Mouse (Mus musculus) limb, embryonic 10.5 days (tissue): ENCODE data around the gene Gm10642. TPM values are rescaled to one million over a fixed set of nuclear protein-coding genes. Genes with fewer than 3 reads are reported as not detected.

ENCODE experiments used
- DNase-seq: peaks from one replicate; pipeline ENCODE4 v3.0.0-alpha.2; 2017; ENCODE audit warnings: low spot score
- H3K27ac ChIP-seq: fragments of 300-500 bp; sonication (generic); 2 replicates; pipeline ENCODE4 v1.5.1; 2016; ENCODE audit warnings: mild to moderate bottlenecking
- H3K27me3 ChIP-seq: fragments of 300-500 bp; sonication (generic); 2 replicates; pipeline ENCODE4 v1.6.1; 2016; ENCODE audit warnings: low read depth, mild to moderate bottlenecking; ENCODE audit not compliant: poor library complexity, severe bottlenecking
- H3K36me3 ChIP-seq: fragments of 300-500 bp; sonication (generic); 2 replicates; pipeline ENCODE4 v1.6.1; 2016; ENCODE audit warnings: mild to moderate bottlenecking, moderate library complexity
- H3K4me1 ChIP-seq: fragments of 300-500 bp; sonication (generic); 2 replicates; pipeline ENCODE4 v1.6.1; 2016
- H3K4me3 ChIP-seq: fragments of 300-500 bp; sonication (generic); 2 replicates; pipeline ENCODE4 v1.5.1; 2016; ENCODE audit warnings: mild to moderate bottlenecking, moderate library complexity
- H3K9me3 ChIP-seq: fragments of 300-500 bp; sonication (generic); replicated peaks from 2 replicates; pipeline ENCODE4 v1.6.1; 2016; ENCODE audit warnings: mild to moderate bottlenecking
- WGBS: fragments of 180-500 bp; shearing (Covaris S2); methylation state at CpG from one replicate; pipeline ENCODE4 v1.1.7; 2016; 5-methylcytosine and 5-hydroxymethylcytosine counted together
- polyA plus RNA-seq: library from polyadenylated mRNA; unstranded; fragments of >200 nt; fragmentation: Nextera tagmentation; extraction: Ambion mirVana; gene quantifications from 2 replicates; pipeline ENCODE4 v1.2.1, GENCODE M21; 2016

The Gm10642 gene
- polyA plus RNA-seq, 1 experiment from 2014 or later, result 0.11 TPM

- Histone ChIP-seq H3K27ac (no peak overlapping the region), H3K4me1 (peaks cover 13% of the 10 kb centered on the region), H3K27me3 (peaks cover 14% of the 10 kb centered on the region; the same call in 1 of the 2 replicates), H3K36me3 (no peaks in the 10 kb centered on the region), H3K9me3 (no peaks in the 10 kb centered on the region), H3K4me3 (no peak overlapping the region)
- 72% methylated on average over 2 of the region's 2 CpGs for WGBS
- no peak for DNase-seq
These were observed 2.2 kb downstream of the Gm10642 start for GRCm38 (mm10) chr9:70658266-70658665.

DNA sequence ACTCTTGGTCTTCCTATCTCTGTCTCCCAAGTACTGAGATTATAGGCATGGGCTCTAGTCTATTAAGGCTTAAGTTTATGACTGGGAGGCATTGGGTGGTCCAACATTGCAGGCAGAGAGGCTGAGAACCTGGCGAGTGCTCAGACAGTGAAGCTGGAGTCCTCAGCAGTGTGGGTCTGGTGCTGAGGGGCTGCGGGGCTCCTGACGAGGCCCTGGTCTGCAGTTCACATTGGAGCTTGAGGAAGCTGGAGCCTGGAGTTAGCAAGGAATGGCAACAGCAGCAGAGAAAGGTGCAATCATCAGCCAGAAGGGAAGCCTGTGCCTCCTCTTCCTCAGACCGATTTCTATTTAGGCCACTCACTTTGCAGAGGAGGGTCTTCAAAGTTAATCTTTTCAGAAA is 8.8 kb downstream of the Gm10642 start:
- H3K4me1 ChIP-seq, result no peaks in the 10 kb centered on the region
- no peak overlapping the region for H3K27ac ChIP-seq
- no peaks in the 10 kb centered on the region for H3K9me3 ChIP-seq
- DNase-seq, result no peak
- no peaks in the 10 kb centered on the region for H3K36me3 ChIP-seq
- 68% methylated on average over 4 of the region's 4 CpGs for WGBS
- no peaks in the 10 kb centered on the region for H3K27me3 ChIP-seq
- H3K4me3 ChIP-seq, result no peak overlapping the region

DNA sequence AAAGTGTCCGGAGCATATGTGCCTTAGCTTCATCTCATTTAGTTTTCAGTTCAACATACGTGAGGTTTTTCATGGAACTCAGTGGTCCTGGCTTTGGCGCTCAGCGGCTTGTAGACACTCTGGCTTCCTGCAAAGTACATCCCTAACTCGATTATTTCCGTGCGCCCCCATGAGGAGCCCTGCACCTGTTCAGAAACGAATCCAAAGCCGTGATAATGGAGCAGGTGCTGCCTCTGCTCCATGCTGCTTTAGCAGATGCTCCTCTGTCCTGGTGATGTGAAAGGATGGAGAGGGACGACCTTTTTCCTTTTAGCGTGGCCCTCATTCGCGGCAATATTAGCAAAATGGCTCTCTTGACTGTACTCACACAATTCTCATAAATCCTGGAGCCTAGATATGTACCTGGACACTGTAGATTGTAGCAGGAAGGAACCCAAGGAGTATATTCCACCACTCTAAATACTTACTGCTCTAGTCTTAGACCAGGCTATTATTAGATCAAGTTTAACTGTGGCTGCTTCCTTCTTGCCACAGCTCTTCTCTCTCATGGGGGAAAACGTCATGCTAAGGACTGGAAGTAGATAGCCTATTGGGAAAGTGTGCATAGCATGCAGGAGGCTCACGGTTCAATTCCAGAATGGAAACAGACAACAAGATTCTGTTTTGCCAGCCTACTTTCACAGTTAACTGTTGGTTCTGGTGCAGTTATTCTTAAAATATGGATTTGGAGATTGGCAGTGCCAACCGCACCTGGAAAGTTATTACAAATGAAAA is 9.5 kb downstream of the Gm10642 start:
- Histone ChIP-seq H3K27me3 (no peaks in the 10 kb centered on the region), H3K4me1 (no peaks in the 10 kb centered on the region), H3K9me3 (no peaks in the 10 kb centered on the region), H3K27ac (no peak overlapping the region), H3K4me3 (no peak overlapping the region), H3K36me3 (no peaks in the 10 kb centered on the region)
- WGBS, result 72% methylated on average over 16 of the region's 16 CpGs
- no peak for DNase-seq

- no peaks in the 10 kb centered on the region for H3K9me3 ChIP-seq
- H3K27me3 ChIP-seq, result no peaks in the 10 kb centered on the region
- no peak overlapping the region for H3K4me3 ChIP-seq
- H3K36me3 ChIP-seq, result no peaks in the 10 kb centered on the region
- no peak overlapping the region for H3K27ac ChIP-seq
- no peak for DNase-seq
- 74% methylated on average over 7 of the region's 7 CpGs for WGBS
- no peaks in the 10 kb centered on the region for H3K4me1 ChIP-seq
These were observed 10.8 kb downstream of the Gm10642 start for GRCm38 (mm10) chr9:70666811-70667210.

DNA sequence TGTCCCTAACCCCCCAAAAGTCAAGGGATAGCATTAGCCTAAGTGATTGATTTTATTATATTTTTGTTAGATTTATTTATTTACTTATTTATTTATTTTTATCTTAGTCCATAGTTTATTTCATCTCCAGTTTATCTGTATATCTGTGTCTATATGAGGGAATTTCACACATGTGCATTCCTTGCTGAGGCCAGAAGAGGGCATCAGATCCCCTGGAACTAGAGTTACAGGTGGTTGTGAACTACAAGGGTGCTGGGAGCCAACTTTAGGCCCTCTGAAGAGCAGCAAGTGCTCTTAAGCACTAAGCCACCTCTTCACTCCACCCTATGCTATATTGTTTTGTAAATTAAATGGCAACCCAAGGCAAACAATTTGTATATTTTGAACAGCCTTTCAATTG is 12.0 kb downstream of the Gm10642 start:
- no peak for DNase-seq
- Histone ChIP-seq H3K9me3 (no peaks in the 10 kb centered on the region), H3K4me3 (no peak overlapping the region), H3K4me1 (peaks cover 4% of the 10 kb centered on the region), H3K27me3 (no peaks in the 10 kb centered on the region), H3K27ac (no peak overlapping the region), H3K36me3 (no peaks in the 10 kb centered on the region)

GRCm38 (mm10) chr9:70669197-70669596 is 13.1 kb downstream of the Gm10642 start:
- peaks cover 14% of the 10 kb centered on the region for H3K4me1 ChIP-seq
- no peaks in the 10 kb centered on the region for H3K27me3 ChIP-seq
- no peaks in the 10 kb centered on the region for H3K36me3 ChIP-seq
- H3K9me3 ChIP-seq, result no peaks in the 10 kb centered on the region
- no peak for DNase-seq
- H3K27ac ChIP-seq, result no peak overlapping the region
- WGBS, result 59% methylated on average over 2 of the region's 2 CpGs
- H3K4me3 ChIP-seq, result no peak overlapping the region

DNA sequence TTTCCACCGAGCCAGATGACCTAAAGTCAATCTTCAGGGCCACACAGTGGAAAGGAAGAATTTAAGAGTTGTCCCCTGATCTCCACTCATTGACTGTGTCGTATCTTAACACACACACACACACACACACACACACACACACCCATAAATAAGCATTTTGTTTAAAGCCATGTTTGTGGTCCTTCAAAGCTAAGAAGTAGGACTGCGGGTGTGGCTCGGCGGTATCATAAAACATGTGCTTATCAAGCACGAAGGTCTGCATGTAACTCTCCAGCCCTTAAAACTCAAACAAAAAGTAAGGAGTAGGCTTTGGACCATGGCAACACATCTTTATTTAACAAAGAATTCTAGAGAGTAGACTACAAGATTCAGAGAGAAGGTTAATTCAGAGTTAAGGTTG is 14.3 kb downstream of the Gm10642 start:
- WGBS, result 86% methylated on average over 6 of the region's 6 CpGs
- DNase-seq, result no peak

GRCm38 (mm10) chr9:70671278-70671677 is 15.2 kb downstream of the Gm10642 start:
- 80% methylated on average over 6 of the region's 6 CpGs for WGBS
- Histone ChIP-seq H3K27me3 (no peaks in the 10 kb centered on the region), H3K36me3 (no peaks in the 10 kb centered on the region), H3K4me3 (no peak overlapping the region), H3K9me3 (no peaks in the 10 kb centered on the region), H3K4me1 (peaks cover 14% of the 10 kb centered on the region), H3K27ac (no peak overlapping the region)
- DNase-seq, result no peak

More for the DNA sequence above, 14.3 kb downstream of the Gm10642 start:
- Histone ChIP-seq H3K4me3 (no peak overlapping the region), H3K4me1 (peaks cover 14% of the 10 kb centered on the region), H3K27me3 (no peaks in the 10 kb centered on the region), H3K9me3 (no peaks in the 10 kb centered on the region), H3K36me3 (no peaks in the 10 kb centered on the region), H3K27ac (no peak overlapping the region)

GRCm38 (mm10) chr9:70671772-70672579 is 15.9 kb downstream of the Gm10642 start:
- no peak overlapping the region for H3K4me3 ChIP-seq
- H3K4me1 ChIP-seq, result peaks cover 14% of the 10 kb centered on the region
- no peaks in the 10 kb centered on the region for H3K36me3 ChIP-seq
- no peak for DNase-seq
- 66% methylated on average over 10 of the region's 10 CpGs for WGBS
- no peaks in the 10 kb centered on the region for H3K27me3 ChIP-seq
- no peak overlapping the region for H3K27ac ChIP-seq
- no peaks in the 10 kb centered on the region for H3K9me3 ChIP-seq

DNA sequence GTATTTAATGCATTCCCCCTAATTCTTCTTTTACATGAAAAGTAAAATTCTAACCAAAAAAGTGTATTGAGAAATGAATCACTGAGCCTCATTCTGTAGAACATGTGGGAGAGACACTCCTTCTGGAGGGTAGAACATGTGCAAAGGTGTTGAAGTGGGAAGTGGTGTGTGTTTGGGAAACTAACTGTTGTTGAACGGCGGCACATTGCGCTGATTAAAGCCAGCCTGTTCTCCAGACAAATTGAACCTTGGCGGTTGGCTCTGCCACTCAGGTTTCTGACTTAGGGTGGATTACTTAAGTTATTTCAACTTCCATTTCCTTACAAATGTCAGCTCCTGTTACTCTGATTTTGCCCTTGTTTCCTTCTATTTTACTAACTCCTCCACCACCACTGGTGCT is 17.6 kb downstream of the Gm10642 start:
- no peaks in the 10 kb centered on the region for H3K36me3 ChIP-seq
- DNase-seq, result peak; percentile 50
- no peaks in the 10 kb centered on the region for H3K9me3 ChIP-seq
- no peaks in the 10 kb centered on the region for H3K27me3 ChIP-seq
- no peak overlapping the region for H3K4me3 ChIP-seq
- WGBS, result 59% methylated on average over 4 of the region's 4 CpGs
- peaks cover 14% of the 10 kb centered on the region for H3K4me1 ChIP-seq
- H3K27ac ChIP-seq, result no peak overlapping the region

- Histone ChIP-seq H3K36me3 (no peaks in the 10 kb centered on the region), H3K9me3 (no peaks in the 10 kb centered on the region), H3K4me1 (peaks cover 16% of the 10 kb centered on the region), H3K27ac (no peak overlapping the region), H3K4me3 (no peak overlapping the region), H3K27me3 (no peaks in the 10 kb centered on the region)
- 82% methylated on average over 4 of the region's 4 CpGs for WGBS
- no peak for DNase-seq
These were observed 19.1 kb downstream of the Gm10642 start for GRCm38 (mm10) chr9:70675117-70675516.

- no peak overlapping the region for H3K27ac ChIP-seq
- no peak for DNase-seq
- H3K4me1 ChIP-seq, result peaks cover 25% of the 10 kb centered on the region
- no peaks in the 10 kb centered on the region for H3K36me3 ChIP-seq
- 92% methylated on average over 5 of the region's 5 CpGs for whole genome bisulfite sequencing
- H3K9me3 ChIP-seq, result no peaks in the 10 kb centered on the region
- H3K27me3 ChIP-seq, result no peaks in the 10 kb centered on the region
- no peak overlapping the region for H3K4me3 ChIP-seq
These were observed 19.9 kb downstream of the Gm10642 start for GRCm38 (mm10) chr9:70675961-70676360.

DNA sequence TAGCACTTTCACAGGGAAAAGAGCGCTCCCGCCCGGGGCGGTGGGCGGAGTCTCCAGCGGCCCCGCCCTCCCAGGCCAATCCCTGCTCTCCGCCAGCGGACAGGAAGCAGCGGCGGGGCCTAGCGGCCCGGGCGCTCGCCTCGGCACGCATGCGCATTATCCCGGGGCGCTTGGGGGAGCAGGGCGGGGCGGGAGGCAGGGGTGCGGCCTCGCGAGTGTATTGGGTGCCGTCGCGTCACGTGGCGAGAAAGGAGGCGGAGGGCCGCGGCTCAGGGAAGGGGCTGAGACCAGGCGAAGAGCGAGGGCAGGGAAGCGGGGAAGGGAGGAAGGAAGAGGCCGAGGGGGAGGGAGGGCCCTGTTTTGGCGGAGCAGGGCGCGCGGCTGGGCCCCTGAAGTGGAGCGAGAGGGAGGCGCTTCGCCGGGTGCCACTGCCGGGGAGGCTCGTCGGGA is 22.7 kb downstream of the Gm10642 start, which contains the start of gene Adam10:
Gene Adam10 (plus strand): TSS at position 316 of the 450 bp plus-strand sequence.
- peak within 1 kb of the TSS; percentile 99 for H3K4me3 ChIP-seq
- under 1% methylated on average over 48 of the region's 48 CpGs for WGBS
- no peaks in the 10 kb centered on the region for H3K9me3 ChIP-seq
- peak; percentile 100 for DNase-seq
- no peaks in the 10 kb centered on the region for H3K27me3 ChIP-seq
- peaks cover 24% of the 10 kb centered on the region for H3K4me1 ChIP-seq
- H3K36me3 ChIP-seq, result no peaks in the 10 kb centered on the region
- peak within 1 kb of the TSS; percentile 98 for H3K27ac ChIP-seq
